Mouse (Mus musculus): Measurements from ENCODE around the gene Fbxl12. TPM values are rescaled to one million over a fixed set of nuclear protein-coding genes. Genes with fewer than 3 reads are reported as not detected.

Gene Fbxl12
- total and polyA plus RNA-seq, 3 experiments: 4.0 to 13.7 (median 5.0) TPM

DNA sequence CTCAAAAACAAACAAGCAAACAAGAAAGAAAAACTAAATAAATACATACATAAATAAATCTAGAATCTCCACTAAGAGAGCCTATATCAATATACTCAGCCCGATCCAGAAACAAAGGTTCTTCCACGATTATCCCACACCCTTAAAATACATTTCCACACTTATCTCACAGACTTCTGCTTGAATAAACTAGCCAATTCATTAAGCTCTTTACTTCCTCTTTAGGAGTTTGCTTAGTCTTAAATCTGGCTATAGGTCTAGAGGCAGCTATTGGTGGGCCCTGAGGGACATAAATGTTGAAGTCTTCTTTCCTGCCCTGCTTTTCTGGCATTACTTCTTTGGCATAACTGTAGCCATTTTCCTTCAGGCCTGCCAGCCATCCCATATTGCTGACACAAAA, 13.2 kb downstream of the Fbxl12 start:
- H3K4me3 ChIP-seq (replicated peaks in 1 of 3; ENCODE audit: low read depth in 2 of 3, low read length in 2 of 3, poor library complexity in 1 of 3): no peak overlapping the region
- peaks cover 8% of the 10 kb centered on the region for H3K9me3 ChIP-seq (replicated peaks; ENCODE audit: low read length)
- no peak overlapping the region for H3K4me2 ChIP-seq (ENCODE audit: insufficient read depth, low read depth, poor library complexity, severe bottlenecking)
- TF ChIP-seq ETS1 (conservative IDR thresholded peaks at IDR 0.05; ENCODE audit: low read depth, low read length): no peak
- no peak for TF ChIP-seq CHD1 (IDR thresholded peaks at IDR 0.05; ENCODE audit: low read depth, low read length)
- no peak for TF ChIP-seq POLR2AphosphoS2 (IDR thresholded peaks at IDR 0.05; ENCODE audit: low read depth, low read length)
- TF ChIP-seq RCOR1 (conservative IDR thresholded peaks at IDR 0.05; ENCODE audit: low read depth, low read length): no peak
- TF ChIP-seq HCFC1 (IDR thresholded peaks at IDR 0.05; ENCODE audit: low read depth, low read length): no peak
- TF ChIP-seq UBTF (IDR thresholded peaks at IDR 0.05; ENCODE audit: low read depth, low read length): no peak
- TF ChIP-seq USF1 (IDR thresholded peaks at IDR 0.05; ENCODE audit: low read depth, low read length): no peak
- no peak for TF ChIP-seq E2F4 (IDR thresholded peaks at IDR 0.05; ENCODE audit: insufficient replicate concordance, low read depth, low read length)
- no peak for TF ChIP-seq ZC3H11A (IDR thresholded peaks at IDR 0.05; ENCODE audit: low read depth, low read length)
- TF ChIP-seq TCF12 (IDR thresholded peaks at IDR 0.05; ENCODE audit: low read depth, low read length): no peak
- TF ChIP-seq JUN (IDR thresholded peaks at IDR 0.05; ENCODE audit: insufficient read depth, low read depth, low read length): no peak
- no peak for TF ChIP-seq USF2 (conservative IDR thresholded peaks at IDR 0.05; ENCODE audit: low read depth, low read length)
- no peak for TF ChIP-seq MXI1 (IDR thresholded peaks at IDR 0.05; ENCODE audit: low read depth, low read length)
- no peak for TF ChIP-seq KAT2A (IDR thresholded peaks at IDR 0.05; ENCODE audit: insufficient replicate concordance, low read length)
- H3K36me3 ChIP-seq (replicated peaks in 1 of 2; ENCODE audit: control insufficient read depth in 1 of 2, insufficient read depth in 1 of 2, low read length in 1 of 2): no peaks in the 10 kb centered on the region
- in situ Hi-C loops (cut with MboI; ENCODE audit: low pct_ligation_motif_present, low pct_unique_long_range_greater_than_20kb, low sequenced_read_pairs) (no loop called here), dilution Hi-C loops (cut with MboI; ENCODE audit: extremely low pct_ligation_motif_present, extremely low pct_unique_long_range_greater_than_20kb, low sequenced_read_pairs) (no loop called here)
- H3K27ac ChIP-seq (ENCODE audit: insufficient read depth, low read depth): no peak overlapping the region
- no peaks in the 10 kb centered on the region for H3K79me2 ChIP-seq (replicated peaks; ENCODE audit: control insufficient read depth, extremely low read depth, insufficient read depth, poor library complexity, severe bottlenecking)
- H3K4me1 ChIP-seq (ENCODE audit: control insufficient read depth in 1 of 2, insufficient read depth in 2 of 2): peaks cover 3 to 20% of the 10 kb centered on the region in 2 experiments
- no peaks in the 10 kb centered on the region for H3K27me3 ChIP-seq (replicated peaks)
- no peak for DNase-seq (ENCODE audit: extremely low read depth)
- no peak overlapping the region for H3K9ac ChIP-seq (ENCODE audit: insufficient read depth, low read depth)

DNA sequence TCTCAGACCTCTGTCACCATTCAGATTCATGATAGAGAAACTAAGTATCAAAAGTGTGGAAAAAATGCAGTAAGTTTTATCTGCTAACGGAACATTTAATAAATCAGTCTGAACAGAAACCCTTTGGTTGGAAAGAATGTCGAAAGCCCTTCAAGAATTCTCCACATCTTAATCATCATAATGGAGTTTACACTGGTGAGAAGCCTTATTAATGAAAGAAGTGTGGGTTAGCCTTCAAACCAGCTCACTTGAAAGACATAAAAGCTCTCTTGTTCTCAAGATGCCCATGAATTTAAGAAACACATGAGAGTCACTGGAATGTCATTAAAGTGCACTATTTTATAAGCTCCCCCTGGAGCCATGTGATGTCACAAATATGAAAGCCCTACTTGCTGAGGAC, 27.9 kb downstream of the Fbxl12 start:
- no peak overlapping the region for H3K4me2 ChIP-seq (ENCODE audit: insufficient read depth, low read depth, poor library complexity, severe bottlenecking)
- no peaks in the 10 kb centered on the region for H3K9me3 ChIP-seq (replicated peaks; ENCODE audit: low read length)
- H3K36me3 ChIP-seq (replicated peaks in 1 of 2; ENCODE audit: control insufficient read depth in 1 of 2, insufficient read depth in 1 of 2, low read length in 1 of 2): no peaks in the 10 kb centered on the region
- no peak for TF ChIP-seq UBTF (IDR thresholded peaks at IDR 0.05; ENCODE audit: low read depth, low read length)
- TF ChIP-seq USF1 (IDR thresholded peaks at IDR 0.05; ENCODE audit: low read depth, low read length): no peak
- no peak for TF ChIP-seq SIN3A (IDR thresholded peaks at IDR 0.05; ENCODE audit: low read length)
- no peak for TF ChIP-seq MYC (IDR thresholded peaks at IDR 0.05; ENCODE audit: low read depth, low read length)
- TF ChIP-seq CHD2 (IDR thresholded peaks at IDR 0.05; ENCODE audit: low read length): no peak
- TF ChIP-seq ZKSCAN1 (IDR thresholded peaks at IDR 0.05; ENCODE audit: borderline replicate concordance, low read depth, low read length): no peak
- no peak for TF ChIP-seq JUND (conservative IDR thresholded peaks at IDR 0.05; ENCODE audit: low read depth, low read length)
- no peak for TF ChIP-seq TCF12 (IDR thresholded peaks at IDR 0.05; ENCODE audit: low read depth, low read length)
- TF ChIP-seq KAT2A (IDR thresholded peaks at IDR 0.05; ENCODE audit: insufficient replicate concordance, low read length): no peak
- no peak for TF ChIP-seq MAZ (IDR thresholded peaks at IDR 0.05; ENCODE audit: low read depth, low read length)
- no peak for TF ChIP-seq E2F4 (IDR thresholded peaks at IDR 0.05; ENCODE audit: insufficient replicate concordance, low read depth, low read length)
- no peak for TF ChIP-seq ETS1 (conservative IDR thresholded peaks at IDR 0.05; ENCODE audit: low read depth, low read length)
- no peak for TF ChIP-seq POLR2A (IDR thresholded peaks at IDR 0.05; ENCODE audit: low read depth, low read length)
- no peak for TF ChIP-seq MAX (IDR thresholded peaks at IDR 0.05; ENCODE audit: low read length)
- TF ChIP-seq ELF1 (IDR thresholded peaks at IDR 0.05; ENCODE audit: low read depth, low read length): no peak
- no peak for TF ChIP-seq USF2 (conservative IDR thresholded peaks at IDR 0.05; ENCODE audit: low read depth, low read length)
- no peak for TF ChIP-seq ZMIZ1 (IDR thresholded peaks at IDR 0.05; ENCODE audit: low read depth, low read length)
- no peak overlapping the region for H3K4me3 ChIP-seq (replicated peaks in 1 of 3; ENCODE audit: low read depth in 2 of 3, low read length in 2 of 3, poor library complexity in 1 of 3)
- dilution Hi-C loops (cut with MboI; ENCODE audit: extremely low pct_ligation_motif_present, extremely low pct_unique_long_range_greater_than_20kb, low sequenced_read_pairs) (no loop called here), in situ Hi-C loops (cut with MboI; ENCODE audit: low pct_ligation_motif_present, low pct_unique_long_range_greater_than_20kb, low sequenced_read_pairs) (no loop called here)
- no peaks in the 10 kb centered on the region for H3K27me3 ChIP-seq (replicated peaks)
- no peak overlapping the region for H3K27ac ChIP-seq (ENCODE audit: insufficient read depth, low read depth)
- no peak for DNase-seq (ENCODE audit: extremely low read depth)
- no peaks in the 10 kb centered on the region for H3K4me1 ChIP-seq (ENCODE audit: control insufficient read depth in 1 of 2, insufficient read depth in 2 of 2)
- no peak overlapping the region for H3K9ac ChIP-seq (ENCODE audit: insufficient read depth, low read depth)
- H3K79me2 ChIP-seq (replicated peaks; ENCODE audit: control insufficient read depth, extremely low read depth, insufficient read depth, poor library complexity, severe bottlenecking): no peaks in the 10 kb centered on the region
